Mouse (Mus musculus): ENCODE data around the gene Sorcs2. TPM values are rescaled to one million over a fixed set of nuclear protein-coding genes. Genes with fewer than 3 reads are reported as not detected.

Gene Sorcs2
- total RNA-seq (2012; rRNA removed), result 0.21 and 0.42 TPM in 2 replicates
- total RNA-seq (2014; rRNA removed), result 0.46 and 0.55 TPM in 2 replicates
- polyA plus RNA-seq (2012; ENCODE audit: insufficient read length, low read depth), result 1.2 and 1.6 TPM in 2 replicates

DNA sequence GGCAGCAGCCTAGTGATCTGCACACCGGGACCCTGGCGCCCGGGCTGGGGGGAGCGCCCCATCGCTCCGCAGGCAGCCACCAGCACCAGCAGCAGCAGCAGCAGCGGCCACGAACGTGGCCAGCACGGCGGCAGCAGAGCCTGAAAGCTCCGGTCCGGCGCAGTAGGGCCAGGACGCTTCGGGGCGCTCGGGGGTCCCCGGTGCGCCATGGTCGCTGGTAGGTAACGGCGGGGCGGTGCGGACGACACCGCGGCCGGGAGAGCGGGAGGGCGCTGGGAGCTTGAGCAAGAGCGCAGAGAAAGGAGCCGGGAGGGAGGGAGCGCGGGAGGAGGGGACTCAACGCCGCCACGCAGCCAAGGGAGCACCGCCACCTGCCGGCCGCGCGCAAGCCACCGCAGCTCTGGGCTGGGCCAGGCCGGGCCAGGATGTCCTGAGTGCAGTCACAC is at the start of gene Sorcs2:
Gene Sorcs2 (minus strand): TSS at position 303 of the 446 bp plus-strand sequence.
- H3K4me3 ChIP-seq (replicated peaks in 1 of 3; ENCODE audit: low read depth in 2 of 3, low read length in 2 of 3, poor library complexity in 1 of 3), result peak within 1 kb of the TSS in 2 of 3 experiments; percentile 10 to 57
- dilution Hi-C loops (cut with MboI; ENCODE audit: extremely low pct_ligation_motif_present, extremely low pct_unique_long_range_greater_than_20kb, low sequenced_read_pairs), result no loop called here
- H3K27me3 ChIP-seq (replicated peaks), result peaks cover 76% of the 10 kb centered on the region

DNA sequence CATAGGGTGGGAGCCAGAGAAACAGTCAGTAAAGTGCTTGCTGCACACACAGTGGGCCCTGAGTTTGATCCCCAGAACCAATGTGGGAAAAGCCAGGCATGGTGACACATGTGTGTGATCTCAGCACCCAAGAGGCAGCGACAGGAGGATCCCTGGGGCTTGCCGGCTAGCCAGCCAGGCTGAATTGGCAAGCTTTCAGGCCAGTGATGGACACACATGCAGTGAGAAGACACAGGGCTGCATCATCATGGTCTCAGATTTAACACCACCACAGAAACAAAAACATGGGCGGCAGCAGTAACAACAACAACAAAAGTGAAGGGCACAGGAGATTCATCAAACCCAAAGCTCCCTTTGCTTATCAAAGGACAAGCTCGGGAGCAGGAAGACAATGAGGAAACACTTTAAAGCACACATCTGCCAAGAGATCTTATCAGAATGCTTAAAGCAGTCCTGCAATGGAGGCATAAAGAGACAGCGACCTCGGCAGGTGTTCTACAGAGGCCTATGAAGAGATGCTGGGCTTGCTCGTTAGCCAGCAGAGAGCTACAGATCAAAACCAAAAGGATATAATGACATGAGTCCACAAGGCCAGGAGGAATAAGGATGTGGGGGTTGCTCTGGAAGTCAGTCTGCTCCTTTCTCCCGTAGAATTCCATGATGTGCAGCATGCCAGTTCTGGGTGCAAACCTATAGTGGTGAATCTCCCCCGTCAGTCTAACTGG is 48.4 kb upstream of the Sorcs2 start:
- dilution Hi-C loops (cut with MboI; ENCODE audit: extremely low pct_ligation_motif_present, extremely low pct_unique_long_range_greater_than_20kb, low sequenced_read_pairs) (no loop called here), in situ Hi-C loops (cut with MboI; ENCODE audit: low pct_ligation_motif_present, low pct_unique_long_range_greater_than_20kb, low sequenced_read_pairs) (no loop called here)
- Histone ChIP-seq H3K27me3 (replicated peaks) (peaks cover 85% of the 10 kb centered on the region), H3K4me3 (replicated peaks in 1 of 3; ENCODE audit: low read depth in 2 of 3, low read length in 2 of 3, poor library complexity in 1 of 3) (no peak overlapping the region), H3K36me3 (replicated peaks in 1 of 2; ENCODE audit: control insufficient read depth in 1 of 2, insufficient read depth in 1 of 2, low read length in 1 of 2) (no peaks in the 10 kb centered on the region), H3K4me2 (ENCODE audit: insufficient read depth, low read depth, poor library complexity, severe bottlenecking) (no peak overlapping the region), H3K4me1 (ENCODE audit: control insufficient read depth in 1 of 2, insufficient read depth in 2 of 2) (peaks cover 2 to 8% of the 10 kb centered on the region in 2 experiments; a peak in 2 of 4 replicates), H3K27ac (ENCODE audit: insufficient read depth, low read depth) (no peak overlapping the region), H3K9ac (ENCODE audit: insufficient read depth, low read depth) (no peak overlapping the region), H3K9me3 (replicated peaks; ENCODE audit: low read length) (peaks cover 3% of the 10 kb centered on the region), H3K79me2 (replicated peaks; ENCODE audit: control insufficient read depth, extremely low read depth, insufficient read depth, poor library complexity, severe bottlenecking) (no peaks in the 10 kb centered on the region)
- TF ChIP-seq RAD21 (IDR thresholded peaks at IDR 0.05; ENCODE audit: low read depth, low read length) (no peak), GABPA (IDR thresholded peaks at IDR 0.05; ENCODE audit: insufficient replicate concordance, low read depth, low read length) (no peak), POLR2A (IDR thresholded peaks at IDR 0.05; ENCODE audit: low read depth, low read length) (no peak), HCFC1 (IDR thresholded peaks at IDR 0.05; ENCODE audit: low read depth, low read length) (no peak), NRF1 (IDR thresholded peaks at IDR 0.05; ENCODE audit: low read depth, low read length) (no peak), USF2 (conservative IDR thresholded peaks at IDR 0.05; ENCODE audit: low read depth, low read length) (no peak), CTCF (conservative IDR thresholded peaks at IDR 0.05 in 1 of 2, IDR thresholded peaks at IDR 0.05 in 1 of 2; ENCODE audit: low read depth in 2 of 2, low read length in 2 of 2) (no peak), POLR2AphosphoS2 (IDR thresholded peaks at IDR 0.05; ENCODE audit: low read depth, low read length) (no peak), ELF1 (IDR thresholded peaks at IDR 0.05; ENCODE audit: low read depth, low read length) (no peak), KAT2A (IDR thresholded peaks at IDR 0.05; ENCODE audit: insufficient replicate concordance, low read length) (no peak), MAFK (IDR thresholded peaks at IDR 0.05; ENCODE audit: insufficient replicate concordance, low read length) (no peak), SIN3A (IDR thresholded peaks at IDR 0.05; ENCODE audit: low read length) (no peak)
- DNase-seq (ENCODE audit: extremely low read depth), result no peak

More for the DNA sequence above, at the start of gene Sorcs2:
- peak; percentile 83 for TF ChIP-seq SMC3 (IDR thresholded peaks at IDR 0.05; ENCODE audit: low read depth, low read length)
- peak; percentile 80 for TF ChIP-seq RAD21 (IDR thresholded peaks at IDR 0.05; ENCODE audit: low read depth, low read length)
- no peak for TF ChIP-seq MYC (IDR thresholded peaks at IDR 0.05; ENCODE audit: low read depth, low read length)
- TF ChIP-seq TCF12 (IDR thresholded peaks at IDR 0.05; ENCODE audit: low read depth, low read length), result 0 out of 2 replicates have a peak, but pooled peaks have one; percentile 35
- TF ChIP-seq IRF4 (IDR thresholded peaks at IDR 0.05; ENCODE audit: low read depth, low read length), result no peak; the same call in 1 of the 2 replicates
- TF ChIP-seq MEF2A (IDR thresholded peaks at IDR 0.05; ENCODE audit: borderline replicate concordance, low read depth, low read length), result no peak
- TF ChIP-seq HCFC1 (IDR thresholded peaks at IDR 0.05; ENCODE audit: low read depth, low read length), result no peak
- no peak for TF ChIP-seq GABPA (IDR thresholded peaks at IDR 0.05; ENCODE audit: insufficient replicate concordance, low read depth, low read length)
- TF ChIP-seq PAX5 (IDR thresholded peaks at IDR 0.05; ENCODE audit: low read length), result no peak
- TF ChIP-seq SIN3A (IDR thresholded peaks at IDR 0.05; ENCODE audit: low read length), result no peak
- TF ChIP-seq POLR2AphosphoS2 (IDR thresholded peaks at IDR 0.05; ENCODE audit: low read depth, low read length), result no peak
- TF ChIP-seq TBP (conservative IDR thresholded peaks at IDR 0.05; ENCODE audit: low read depth, low read length), result no peak
- TF ChIP-seq CTCF (conservative IDR thresholded peaks at IDR 0.05 in 1 of 2, IDR thresholded peaks at IDR 0.05 in 1 of 2; ENCODE audit: low read depth in 2 of 2, low read length in 2 of 2), result peak in 1 of 2 experiments; percentile 90; a peak in 2 of 4 replicates
- TF ChIP-seq KAT2A (IDR thresholded peaks at IDR 0.05; ENCODE audit: insufficient replicate concordance, low read length), result no peak
- TF ChIP-seq MAZ (IDR thresholded peaks at IDR 0.05; ENCODE audit: low read depth, low read length), result peak; percentile 76
- TF ChIP-seq E2F4 (IDR thresholded peaks at IDR 0.05; ENCODE audit: insufficient replicate concordance, low read depth, low read length), result no peak
- peak; percentile 24; the same call in 1 of the 2 replicates for TF ChIP-seq NELFE (IDR thresholded peaks at IDR 0.05; ENCODE audit: low read depth, low read length)
- TF ChIP-seq ZC3H11A (IDR thresholded peaks at IDR 0.05; ENCODE audit: low read depth, low read length), result peak; percentile 39
- Histone ChIP-seq H3K4me1 (ENCODE audit: control insufficient read depth in 1 of 2, insufficient read depth in 2 of 2) (peaks cover 2 to 32% of the 10 kb centered on the region in 2 experiments; a peak in 3 of 4 replicates), H3K9ac (ENCODE audit: insufficient read depth, low read depth) (no peak within 1 kb of the TSS), H3K9me3 (replicated peaks; ENCODE audit: low read length) (no peaks in the 10 kb centered on the region), H3K36me3 (replicated peaks in 1 of 2; ENCODE audit: control insufficient read depth in 1 of 2, insufficient read depth in 1 of 2, low read length in 1 of 2) (no peaks in the 10 kb centered on the region), H3K27ac (ENCODE audit: insufficient read depth, low read depth) (no peak within 1 kb of the TSS), H3K79me2 (replicated peaks; ENCODE audit: control insufficient read depth, extremely low read depth, insufficient read depth, poor library complexity, severe bottlenecking) (no peaks in the 10 kb centered on the region), H3K4me2 (ENCODE audit: insufficient read depth, low read depth, poor library complexity, severe bottlenecking) (peak within 1 kb of the TSS; percentile 91)
- DNase-seq (ENCODE audit: extremely low read depth), result peak; percentile 46
- in situ Hi-C loops (cut with MboI; ENCODE audit: low pct_ligation_motif_present, low pct_unique_long_range_greater_than_20kb, low sequenced_read_pairs), result loop anchor here (5.0 to 25.0 kb wide), 3 partner anchors 76 to 511 kb away; partner anchors contain the start of gene Afap1

All from CH12.LX (cell line).